Mouse (Mus musculus): ENCODE data around the gene Wdr46. TPM values are rescaled to one million over a fixed set of nuclear protein-coding genes. Genes with fewer than 3 reads are reported as not detected.

The Wdr46 gene
- polyA plus RNA-seq, 1 experiment from 2014 or later = 20.5 TPM

GRCm38 (mm10) chr17:33909869-33910250 is 30.6 kb upstream of the Wdr46 start:
- WGBS = under 1% methylated on average over 14 of the region's 14 CpGs
- no peaks in the 10 kb centered on the region for H3K9me3 ChIP-seq (replicated peaks; ENCODE audit: control insufficient read depth, low read length)
- peak overlapping the region; percentile 77 for H3K4me2 ChIP-seq (ENCODE audit: low read depth, low read length)
- peak overlapping the region; percentile 90 for H3K9ac ChIP-seq (ENCODE audit: low read length)
- H3K27ac ChIP-seq (ENCODE audit: low read length) = peak overlapping the region; percentile 89
- peak overlapping the region; percentile 77 for H3K4me3 ChIP-seq (ENCODE audit: low read length)
- peaks cover 7% of the 10 kb centered on the region for H3K4me1 ChIP-seq (ENCODE audit: control insufficient read depth, insufficient read depth, low read length)
- H3K36me3 ChIP-seq (ENCODE audit: control insufficient read depth, insufficient read depth) = peaks cover 33% of the 10 kb centered on the region
- ATAC-seq (replicated peaks; ENCODE audit: extremely low read depth, insufficient read depth, low FRiP score) = 0 out of 2 replicates have a peak, but pooled peaks have one; percentile 0
- H3K27me3 ChIP-seq (ENCODE audit: control insufficient read depth, insufficient read depth, low read length) = no peaks in the 10 kb centered on the region

GRCm38 (mm10) chr17:33910346-33911051 is 30.0 kb upstream of the Wdr46 start:
- no peaks in the 10 kb centered on the region for H3K27me3 ChIP-seq (ENCODE audit: control insufficient read depth, insufficient read depth, low read length)
- H3K27ac ChIP-seq (ENCODE audit: low read length) = peak overlapping the region; percentile 89
- 47% methylated on average over 11 of the region's 11 CpGs for WGBS
- peak overlapping the region; percentile 90 for H3K9ac ChIP-seq (ENCODE audit: low read length)
- peaks cover 13% of the 10 kb centered on the region for H3K4me1 ChIP-seq (ENCODE audit: control insufficient read depth, insufficient read depth, low read length)
- H3K4me2 ChIP-seq (ENCODE audit: low read depth, low read length) = peak overlapping the region; percentile 77
- H3K36me3 ChIP-seq (ENCODE audit: control insufficient read depth, insufficient read depth) = peaks cover 33% of the 10 kb centered on the region
- peak overlapping the region; percentile 77 for H3K4me3 ChIP-seq (ENCODE audit: low read length)
- H3K9me3 ChIP-seq (replicated peaks; ENCODE audit: control insufficient read depth, low read length) = no peaks in the 10 kb centered on the region
- ATAC-seq (replicated peaks; ENCODE audit: extremely low read depth, insufficient read depth, low FRiP score) = no peak

DNA sequence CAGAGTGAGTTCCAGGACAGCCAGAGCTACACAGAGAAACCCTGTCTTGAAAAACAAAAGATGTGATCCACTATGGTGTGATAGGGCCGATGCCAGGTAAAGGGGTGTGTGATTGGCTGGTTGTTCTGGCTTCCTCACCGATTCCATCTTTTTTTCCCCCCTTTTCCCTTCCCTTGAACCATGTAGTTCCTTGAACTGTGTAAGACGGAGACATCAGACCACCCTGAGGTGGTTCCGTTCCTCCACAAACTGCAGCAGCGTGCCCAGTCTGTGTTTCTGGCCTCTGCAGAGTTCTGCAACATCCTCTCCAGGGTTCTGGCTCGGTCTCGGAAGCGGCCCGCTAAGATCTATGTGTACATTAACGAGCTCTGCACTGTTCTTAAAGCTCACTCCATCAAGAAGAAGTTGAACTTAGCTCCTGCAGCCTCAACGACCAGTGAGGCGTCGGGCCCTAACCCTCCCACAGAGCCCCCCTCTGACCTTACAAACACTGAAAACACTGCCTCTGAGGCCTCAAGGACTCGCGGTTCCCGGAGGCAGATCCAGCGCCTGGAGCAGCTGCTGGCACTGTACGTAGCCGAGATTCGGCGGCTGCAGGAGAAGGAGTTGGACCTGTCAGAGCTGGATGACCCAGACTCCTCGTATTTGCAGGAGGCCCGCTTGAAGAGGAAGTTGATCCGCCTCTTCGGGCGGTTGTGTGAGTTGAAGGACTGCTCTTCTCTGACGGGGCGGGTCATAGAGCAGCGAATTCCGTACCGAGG is 29.2 kb upstream of the Wdr46 start:
- H3K9ac ChIP-seq (ENCODE audit: low read length) = no peak overlapping the region

GRCm38 (mm10) chr17:33911813-33912414 is 28.5 kb upstream of the Wdr46 start:
- Histone ChIP-seq H3K4me1 (ENCODE audit: control insufficient read depth, insufficient read depth, low read length) (peaks cover 18% of the 10 kb centered on the region), H3K27ac (ENCODE audit: low read length) (no peak overlapping the region), H3K9me3 (replicated peaks; ENCODE audit: control insufficient read depth, low read length) (no peaks in the 10 kb centered on the region), H3K9ac (ENCODE audit: low read length) (no peak overlapping the region), H3K27me3 (ENCODE audit: control insufficient read depth, insufficient read depth, low read length) (no peaks in the 10 kb centered on the region), H3K4me2 (ENCODE audit: low read depth, low read length) (no peak overlapping the region), H3K4me3 (ENCODE audit: low read length) (no peak overlapping the region), H3K36me3 (ENCODE audit: control insufficient read depth, insufficient read depth) (peaks cover 33% of the 10 kb centered on the region)
- ATAC-seq (replicated peaks; ENCODE audit: extremely low read depth, insufficient read depth, low FRiP score) = no peak
- WGBS = 86% methylated on average over 28 of the region's 28 CpGs

More for the DNA sequence above, 29.2 kb upstream of the Wdr46 start:
- no peaks in the 10 kb centered on the region for H3K9me3 ChIP-seq (replicated peaks; ENCODE audit: control insufficient read depth, low read length)
- 87% methylated on average over 31 of the region's 31 CpGs for WGBS
- no peak overlapping the region for H3K4me2 ChIP-seq (ENCODE audit: low read depth, low read length)
- no peak overlapping the region for H3K27ac ChIP-seq (ENCODE audit: low read length)
- H3K4me3 ChIP-seq (ENCODE audit: low read length) = no peak overlapping the region
- H3K27me3 ChIP-seq (ENCODE audit: control insufficient read depth, insufficient read depth, low read length) = no peaks in the 10 kb centered on the region
- H3K4me1 ChIP-seq (ENCODE audit: control insufficient read depth, insufficient read depth, low read length) = peaks cover 13% of the 10 kb centered on the region
- H3K36me3 ChIP-seq (ENCODE audit: control insufficient read depth, insufficient read depth) = peaks cover 33% of the 10 kb centered on the region
- ATAC-seq (replicated peaks; ENCODE audit: extremely low read depth, insufficient read depth, low FRiP score) = no peak

DNA sequence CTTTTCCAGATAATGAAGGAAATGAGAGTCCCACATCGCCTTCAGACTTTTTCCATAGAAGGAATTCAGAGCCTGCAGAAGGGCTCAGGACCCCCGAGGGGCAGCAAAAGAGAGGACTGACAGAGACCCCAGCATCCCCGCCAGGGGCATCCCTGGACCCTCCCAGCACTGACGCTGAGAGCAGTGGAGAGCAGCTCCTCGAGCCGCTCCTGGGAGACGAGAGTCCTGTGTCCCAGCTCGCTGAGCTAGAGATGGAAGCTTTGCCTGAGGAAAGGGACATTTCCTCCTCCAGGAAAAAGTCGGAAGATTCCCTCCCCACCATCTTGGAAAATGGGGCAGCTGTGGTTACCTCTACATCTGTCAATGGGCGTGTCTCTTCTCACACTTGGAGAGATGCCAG is 27.2 kb upstream of the Wdr46 start:
- Histone ChIP-seq H3K4me2 (ENCODE audit: low read depth, low read length) (no peak overlapping the region), H3K27ac (ENCODE audit: low read length) (no peak overlapping the region), H3K27me3 (ENCODE audit: control insufficient read depth, insufficient read depth, low read length) (no peaks in the 10 kb centered on the region), H3K4me1 (ENCODE audit: control insufficient read depth, insufficient read depth, low read length) (peaks cover 21% of the 10 kb centered on the region), H3K4me3 (ENCODE audit: low read length) (no peak overlapping the region), H3K9me3 (replicated peaks; ENCODE audit: control insufficient read depth, low read length) (no peaks in the 10 kb centered on the region), H3K9ac (ENCODE audit: low read length) (no peak overlapping the region), H3K36me3 (ENCODE audit: control insufficient read depth, insufficient read depth) (peaks cover 43% of the 10 kb centered on the region)
- ATAC-seq (replicated peaks; ENCODE audit: extremely low read depth, insufficient read depth, low FRiP score) = no peak
- WGBS = 86% methylated on average over 10 of the region's 10 CpGs

DNA sequence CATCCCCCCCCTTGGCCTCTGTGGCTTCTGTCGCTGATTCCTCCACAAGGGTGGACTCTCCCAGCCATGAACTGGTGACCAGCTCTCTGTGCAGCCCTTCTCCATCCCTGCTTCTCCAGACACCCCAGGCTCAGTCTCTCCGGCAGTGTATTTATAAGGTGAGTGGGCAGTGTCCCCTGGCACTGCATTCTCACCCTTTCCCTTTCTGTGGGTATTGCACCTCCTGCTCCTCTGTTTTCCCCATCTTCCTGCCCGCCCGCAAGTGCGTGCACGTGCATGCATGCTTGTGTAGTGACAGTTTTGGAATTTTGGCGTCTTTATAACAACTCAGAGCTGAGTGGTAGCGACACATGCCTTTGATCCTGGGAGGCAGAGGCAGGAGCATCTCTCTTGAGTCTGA is 26.6 kb upstream of the Wdr46 start:
- Histone ChIP-seq H3K4me1 (ENCODE audit: control insufficient read depth, insufficient read depth, low read length) (peaks cover 26% of the 10 kb centered on the region), H3K4me2 (ENCODE audit: low read depth, low read length) (no peak overlapping the region), H3K36me3 (ENCODE audit: control insufficient read depth, insufficient read depth) (peaks cover 43% of the 10 kb centered on the region), H3K27me3 (ENCODE audit: control insufficient read depth, insufficient read depth, low read length) (no peaks in the 10 kb centered on the region), H3K9ac (ENCODE audit: low read length) (no peak overlapping the region), H3K27ac (ENCODE audit: low read length) (no peak overlapping the region), H3K9me3 (replicated peaks; ENCODE audit: control insufficient read depth, low read length) (no peaks in the 10 kb centered on the region), H3K4me3 (ENCODE audit: low read length) (no peak overlapping the region)
- 95% methylated on average over 8 of the region's 8 CpGs for WGBS
- ATAC-seq (replicated peaks; ENCODE audit: extremely low read depth, insufficient read depth, low FRiP score) = no peak

DNA sequence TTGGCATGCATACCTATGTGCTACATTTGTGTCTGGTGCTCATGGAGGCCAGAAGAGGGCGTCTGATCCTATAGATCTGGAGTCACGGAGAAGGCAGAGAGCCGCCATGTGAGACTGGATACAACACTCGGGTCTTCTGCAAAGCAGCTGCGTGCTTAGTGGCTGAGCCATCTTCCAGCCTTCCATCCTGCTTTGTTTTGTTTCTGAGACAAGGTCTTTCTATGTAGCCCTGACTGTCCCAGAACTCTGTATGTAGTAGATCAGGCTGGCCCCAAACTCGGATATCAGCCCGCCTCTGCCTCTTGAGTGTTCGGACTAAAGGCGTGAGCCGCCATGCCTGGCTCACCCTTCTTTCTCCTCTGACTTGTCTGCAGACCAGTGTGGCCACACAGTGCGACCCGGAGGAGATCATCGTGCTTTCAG is 25.5 kb upstream of the Wdr46 start:
- WGBS = 71% methylated on average over 13 of the region's 13 CpGs
- Histone ChIP-seq H3K4me1 (ENCODE audit: control insufficient read depth, insufficient read depth, low read length) (peaks cover 30% of the 10 kb centered on the region), H3K27me3 (ENCODE audit: control insufficient read depth, insufficient read depth, low read length) (no peaks in the 10 kb centered on the region), H3K36me3 (ENCODE audit: control insufficient read depth, insufficient read depth) (peaks cover 43% of the 10 kb centered on the region), H3K4me3 (ENCODE audit: low read length) (peak overlapping the region; percentile 74), H3K4me2 (ENCODE audit: low read depth, low read length) (peak overlapping the region; percentile 66; the same call in 1 of the 2 replicates), H3K27ac (ENCODE audit: low read length) (no peak overlapping the region), H3K9me3 (replicated peaks; ENCODE audit: control insufficient read depth, low read length) (no peaks in the 10 kb centered on the region), H3K9ac (ENCODE audit: low read length) (peak overlapping the region; percentile 52; the same call in 1 of the 2 replicates)
- no peak for ATAC-seq (replicated peaks; ENCODE audit: extremely low read depth, insufficient read depth, low FRiP score)

DNA sequence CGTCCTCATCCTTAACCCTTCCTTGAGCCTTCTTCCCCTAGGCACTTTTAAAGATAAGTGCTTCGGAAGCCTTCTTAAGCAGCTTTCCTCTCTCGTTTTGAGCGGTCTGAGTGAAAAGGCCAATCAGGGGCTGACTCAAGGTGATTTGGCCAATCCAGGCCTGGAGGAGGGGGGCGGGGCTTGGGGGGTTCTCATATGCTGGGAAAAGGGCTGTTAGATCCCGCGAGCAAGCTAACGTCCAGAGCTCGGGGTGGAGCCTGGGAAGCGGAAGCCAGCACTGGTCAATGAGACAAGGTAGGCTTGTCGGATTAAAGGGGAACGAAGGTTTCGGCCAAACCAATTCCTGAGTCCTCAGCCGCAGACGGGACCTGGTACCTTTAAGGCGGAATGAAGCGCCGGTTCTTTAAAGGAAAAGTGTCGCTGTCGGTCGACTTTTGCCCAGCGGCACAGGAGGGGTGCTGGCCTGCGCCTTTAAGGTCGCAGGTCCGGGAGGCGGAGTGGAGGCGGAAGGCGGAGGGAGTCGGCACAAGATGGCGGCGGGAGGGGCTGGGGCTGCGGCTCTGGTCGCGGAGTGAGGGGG is 24.7 kb upstream of the Wdr46 start, which contains the start of the genes Tapbp and Zbtb22:
Gene Tapbp, plus strand, starts transcription at position 229 of the 580 bp plus-strand sequence.
Gene Zbtb22, plus strand, starts transcription at position 234 of the 580 bp plus-strand sequence.
- WGBS = 1% methylated on average over 34 of the region's 34 CpGs
- peak within 1 kb of the TSS; percentile 82 for H3K27ac ChIP-seq (ENCODE audit: low read length)
- peak within 1 kb of the TSS; percentile 71 for H3K9ac ChIP-seq (ENCODE audit: low read length)
- peaks cover 40% of the 10 kb centered on the region for H3K36me3 ChIP-seq (ENCODE audit: control insufficient read depth, insufficient read depth)
- H3K4me3 ChIP-seq (ENCODE audit: low read length) = peak within 1 kb of the TSS; percentile 74
- peak within 1 kb of the TSS; percentile 88 for H3K4me2 ChIP-seq (ENCODE audit: low read depth, low read length)
- peak; percentile 93 for ATAC-seq (replicated peaks; ENCODE audit: extremely low read depth, insufficient read depth, low FRiP score)
- H3K4me1 ChIP-seq (ENCODE audit: control insufficient read depth, insufficient read depth, low read length) = peaks cover 23% of the 10 kb centered on the region
- no peaks in the 10 kb centered on the region for H3K9me3 ChIP-seq (replicated peaks; ENCODE audit: control insufficient read depth, low read length)
- H3K27me3 ChIP-seq (ENCODE audit: control insufficient read depth, insufficient read depth, low read length) = no peaks in the 10 kb centered on the region
